Mouse (Mus musculus) bone marrow, adult 2 months (tissue): ENCODE data around the gene Dapk3.

Experiments used
- CTCF ChIP-seq: fragments of 200-500 bp; IDR thresholded peaks from 2 replicates; pipeline ENCODE4 v1.5.1; 2011; ENCODE audit warnings: low read length, control low read depth; ENCODE audit not compliant: control insufficient read depth, insufficient read depth
- POLR2A ChIP-seq: fragments of 200-500 bp; IDR thresholded peaks from 2 replicates; pipeline ENCODE4 v1.6.1; 2011; ENCODE audit warnings: low read depth, mild to moderate bottlenecking, control low read depth, low read length, borderline replicate concordance; ENCODE audit not compliant: control insufficient read depth

GRCm38 (mm10) chr10:81179451-81180342 is 3.1 kb upstream of the Dapk3 start:
- TF ChIP-seq CTCF (no peak), POLR2A (0 out of 2 replicates have a peak, but pooled peaks have one; percentile 5)
